Mouse (Mus musculus) lung, postnatal 0 days (tissue): ENCODE measurements around the gene Wdr77. TPM values are rescaled to one million over a fixed set of nuclear protein-coding genes. Genes with fewer than 3 reads are reported as not detected.
"Not testable (repeated sequence)": the region's sequence is repeated elsewhere in the genome, so short reads cannot be mapped to it uniquely, and the experiment has no call there.

Experiments used
- ATAC-seq: fragments of 200-750 bp; cut with Nextera tagmentation; 2 replicates; pipeline ENCODE4 v1.8.0; 2017; ENCODE audit warnings: moderate library complexity
- DNase-seq: peaks from one replicate; pipeline ENCODE4 v3.0.0-alpha.2; 2016; ENCODE audit warnings: low spot score
- H3K27ac ChIP-seq: fragments of 300-500 bp; sonication (generic); 2 replicates; pipeline ENCODE4 v1.5.1; 2014; ENCODE audit warnings: antibody characterized with exemption, mild to moderate bottlenecking, low read length, mixed read lengths
- H3K27me3 ChIP-seq: fragments of 300-500 bp; sonication (generic); replicated peaks from 2 replicates; pipeline ENCODE4 v1.6.1; 2014; ENCODE audit warnings: low read length, mixed read lengths; ENCODE audit not compliant: insufficient read depth
- H3K36me3 ChIP-seq: fragments of 300-500 bp; sonication (generic); 2 replicates; pipeline ENCODE4 v1.6.1; 2014; ENCODE audit warnings: low read length, mixed read lengths; ENCODE audit not compliant: insufficient read depth
- H3K4me1 ChIP-seq: fragments of 300-500 bp; sonication (generic); 2 replicates; pipeline ENCODE4 v1.6.1; 2014; ENCODE audit warnings: antibody characterized with exemption, low read depth, low read length, mixed read lengths; ENCODE audit not compliant: insufficient read depth
- H3K4me2 ChIP-seq: fragments of 300-500 bp; sonication (generic); replicated peaks from 2 replicates; pipeline ENCODE4 v1.6.1; 2014; ENCODE audit warnings: low read depth, mild to moderate bottlenecking, low read length, moderate library complexity, mixed read lengths
- H3K4me3 ChIP-seq: fragments of 300-500 bp; sonication (generic); 2 replicates; pipeline ENCODE4 v1.5.1; 2014; ENCODE audit warnings: low read depth, low read length
- H3K9ac ChIP-seq: fragments of 300-500 bp; sonication (generic); replicated peaks from 2 replicates; pipeline ENCODE4 v1.6.1; 2014; ENCODE audit warnings: low read depth, mild to moderate bottlenecking
- H3K9me3 ChIP-seq: fragments of 300-500 bp; sonication (generic); 2 replicates; pipeline ENCODE4 v1.6.1; 2016; ENCODE audit warnings: low read length, mixed read lengths
- CTCF ChIP-seq: IDR thresholded peaks from 2 replicates; pipeline ENCODE4 v1.5.1; 2016; ENCODE audit warnings: antibody characterized with exemption, mild to moderate bottlenecking
- EP300 ChIP-seq: IDR thresholded peaks from 2 replicates; pipeline ENCODE4 v1.6.1; 2016; ENCODE audit warnings: antibody characterized with exemption, mild to moderate bottlenecking, control low read depth
- WGBS: fragments of 180-500 bp; shearing (Covaris S2); extraction: QIAGEN DNeasy Blood & Tissue Kit; methylation state at CpG from one replicate; pipeline ENCODE4 v1.1.7; 2014; 5-methylcytosine and 5-hydroxymethylcytosine counted together
- polyA plus RNA-seq: library from polyadenylated mRNA; unstranded; fragments of >200 nt; fragmentation: Nextera tagmentation; extraction: Ambion mirVana; gene quantifications from 2 replicates; pipeline ENCODE4 v1.2.1, GENCODE M21; 2015

Wdr77 gene
- polyA plus RNA-seq, 1 experiment from 2014 or later, result 50.0 TPM

- peak; percentile 73 for DNase-seq
- no peak overlapping the region for H3K9ac ChIP-seq
- TF ChIP-seq CTCF (peak; percentile 72), EP300 (no peak)
- H3K9me3 ChIP-seq, result no peaks in the 10 kb centered on the region
- no peak for ATAC-seq
- H3K27me3 ChIP-seq, result no peaks in the 10 kb centered on the region
- no peak overlapping the region for H3K4me2 ChIP-seq
- no peaks in the 10 kb centered on the region for H3K4me1 ChIP-seq
- no peaks in the 10 kb centered on the region for H3K36me3 ChIP-seq
- H3K27ac ChIP-seq, result no peak overlapping the region
- WGBS, result 22% methylated on average over 4 of the region's 4 CpGs
- H3K4me3 ChIP-seq, result no peak overlapping the region
Observed at GRCm38 (mm10) chr3:105991653-105992283, 32.6 kb downstream of the Wdr77 start.

GRCm38 (mm10) chr3:105994730-105995129, 35.6 kb downstream of the Wdr77 start:
- Histone ChIP-seq H3K9ac (no peak overlapping the region), H3K27ac (no peak overlapping the region), H3K4me1 (no peaks in the 10 kb centered on the region), H3K4me2 (no peak overlapping the region), H3K27me3 (no peaks in the 10 kb centered on the region), H3K36me3 (no peaks in the 10 kb centered on the region), H3K4me3 (no peak overlapping the region), H3K9me3 (no peaks in the 10 kb centered on the region)
- WGBS, result 62% methylated on average over 2 of the region's 2 CpGs
- no peak for TF ChIP-seq CTCF
- no peak for TF ChIP-seq EP300
- no peak for ATAC-seq
- no peak for DNase-seq

DNA sequence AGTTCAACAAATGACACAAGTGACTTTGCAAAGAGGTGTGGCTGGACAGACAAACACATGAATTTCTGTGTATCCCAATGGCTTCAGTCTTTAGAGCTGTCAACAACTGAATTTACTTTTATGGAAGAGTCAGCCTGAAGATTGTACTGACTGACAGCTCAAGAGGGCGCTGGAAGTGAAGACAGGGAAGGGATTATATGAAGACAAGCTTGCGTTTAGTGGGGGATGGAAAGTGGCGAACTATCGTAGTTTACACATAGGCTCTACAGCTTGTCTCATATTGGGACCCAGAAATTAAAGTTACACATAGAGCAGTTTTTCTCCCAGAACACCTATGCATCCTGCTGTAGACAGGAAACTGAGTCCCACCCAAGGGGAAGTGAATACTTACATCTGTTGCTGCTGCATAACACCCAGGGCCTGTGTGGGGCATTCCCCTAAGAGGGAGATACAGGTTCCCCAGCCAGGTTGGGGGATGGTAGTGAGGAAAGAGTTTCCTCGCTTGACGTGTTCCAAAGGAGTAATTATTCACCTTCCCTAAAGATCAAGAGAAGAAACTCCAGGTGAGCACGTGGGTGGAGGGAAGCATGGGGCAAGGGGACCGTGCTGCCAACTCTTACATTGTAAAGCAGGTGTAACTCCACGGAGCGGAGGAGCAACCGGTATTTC, 41.7 kb downstream of the Wdr77 start:
- TF ChIP-seq CTCF, result no peak
- WGBS, result 20% methylated on average over 11 of the region's 11 CpGs
- no peak overlapping the region for H3K4me3 ChIP-seq
- no peak overlapping the region for H3K9ac ChIP-seq
- H3K9me3 ChIP-seq, result no peaks in the 10 kb centered on the region
- no peak overlapping the region for H3K27ac ChIP-seq
- H3K36me3 ChIP-seq, result no peaks in the 10 kb centered on the region
- H3K4me1 ChIP-seq, result no peaks in the 10 kb centered on the region
- H3K4me2 ChIP-seq, result no peak overlapping the region
- no peaks in the 10 kb centered on the region for H3K27me3 ChIP-seq
- ATAC-seq (peak; percentile 11; the same call in 1 of the 2 replicates), DNase-seq (no peak)

DNA sequence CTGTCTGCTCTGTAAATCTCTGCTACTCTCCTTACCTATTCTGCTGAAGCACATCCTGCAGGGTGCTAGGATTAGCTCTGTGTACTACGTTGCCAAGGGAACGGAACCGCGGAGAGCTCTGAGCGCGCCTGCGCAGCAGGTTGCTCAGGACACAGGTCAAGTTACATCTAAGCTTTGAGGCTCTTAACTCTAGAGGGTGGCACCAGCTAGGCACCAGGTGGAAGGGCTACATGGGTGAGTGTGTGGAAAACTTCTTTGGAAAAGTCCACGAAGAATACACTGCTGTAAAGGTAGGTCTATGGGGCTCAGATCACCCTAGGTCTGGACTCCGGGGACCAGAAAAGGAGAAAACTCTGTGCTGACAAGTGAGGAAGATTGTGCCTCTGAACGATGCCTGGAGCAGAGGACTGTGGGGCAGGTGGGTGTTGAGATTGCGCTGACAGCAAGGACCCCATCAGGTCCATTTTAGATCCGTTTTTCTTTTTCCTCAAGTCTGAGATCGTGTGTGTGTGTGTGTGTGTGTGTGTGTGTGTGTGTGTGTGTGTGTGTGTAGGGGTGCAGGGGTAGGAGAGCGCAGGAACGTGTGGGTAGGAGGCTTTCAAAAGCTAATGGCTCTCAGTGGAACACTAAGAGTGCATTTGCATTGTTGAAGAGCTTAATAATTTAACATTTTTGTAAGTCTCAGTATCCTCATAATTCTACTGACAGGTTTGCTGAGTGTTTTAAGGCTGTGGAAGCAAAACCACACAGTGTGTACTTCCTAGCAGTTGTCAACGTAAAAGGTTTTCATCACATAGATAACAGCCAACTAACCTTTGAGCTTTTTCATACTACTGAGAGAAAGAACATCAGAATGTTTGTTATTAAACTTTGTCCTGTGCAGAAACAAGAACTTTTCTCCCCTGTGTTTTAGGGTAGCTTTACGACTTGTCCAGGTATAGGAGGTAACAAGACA, 42.5 kb downstream of the Wdr77 start:
- Histone ChIP-seq H3K9me3 (no peaks in the 10 kb centered on the region), H3K4me1 (no peaks in the 10 kb centered on the region), H3K36me3 (no peaks in the 10 kb centered on the region), H3K27ac (no peak overlapping the region), H3K9ac (no peak overlapping the region), H3K27me3 (no peaks in the 10 kb centered on the region), H3K4me3 (no peak overlapping the region), H3K4me2 (no peak overlapping the region)
- ATAC-seq, result peak; percentile 93
- 21% methylated on average over 17 of the region's 17 CpGs for WGBS
- no peak for TF ChIP-seq CTCF
- TF ChIP-seq EP300, result no peak
- peak; percentile 75 for DNase-seq

GRCm38 (mm10) chr3:106003360-106003759, 44.2 kb downstream of the Wdr77 start:
- H3K4me2 ChIP-seq, ATAC-seq: not testable (repeated sequence)
- WGBS, result 55% methylated on average over 10 of the region's 10 CpGs

GRCm38 (mm10) chr3:106014546-106014945, 55.4 kb downstream of the Wdr77 start, which contains the start of gene Pifo:
Gene Pifo (minus strand): TSS chr3:106014646.
- Histone ChIP-seq H3K4me1 (no peaks in the 10 kb centered on the region), H3K9me3 (no peaks in the 10 kb centered on the region), H3K27ac (no peak within 1 kb of the TSS), H3K4me3 (no peak within 1 kb of the TSS), H3K4me2 (no peak within 1 kb of the TSS), H3K27me3 (no peaks in the 10 kb centered on the region), H3K36me3 (no peaks in the 10 kb centered on the region), H3K9ac (no peak within 1 kb of the TSS)
- no peak for TF ChIP-seq CTCF
- no peak for TF ChIP-seq EP300
- DNase-seq (no peak), ATAC-seq (no peak)
- 91% methylated on average over 2 of the region's 2 CpGs for WGBS

More at GRCm38 (mm10) chr3:106003360-106003759, 44.2 kb downstream of the Wdr77 start:
- H3K36me3 ChIP-seq, H3K27me3 ChIP-seq, H3K9me3 ChIP-seq, H3K9ac ChIP-seq, H3K4me1 ChIP-seq, H3K4me3 ChIP-seq, H3K27ac ChIP-seq, DNase-seq: not testable (repeated sequence)

Other genes with a start within 250 kb of the Wdr77 start
- 166 and 190 TPM in 2 replicates for gene Rap1a, start 158.0 kb upstream of the Wdr77 start, polyA plus RNA-seq
- 0.82 and 0.89 TPM in 2 replicates for gene Adora3, start 88.5 kb upstream of the Wdr77 start, polyA plus RNA-seq
- 1.5 and 1.6 TPM in 2 replicates for gene Tmigd3, start 88.5 kb upstream of the Wdr77 start, polyA plus RNA-seq
- gene I830077J02Rik, start 26.7 kb upstream of the Wdr77 start, polyA plus RNA-seq, result 1.2 and 1.9 TPM in 2 replicates
- 352 and 364 TPM in 2 replicates for gene Atp5f1, start 730 bp downstream of the Wdr77 start, polyA plus RNA-seq
- 0.95 and 1.0 TPM in 2 replicates for gene Ovgp1, start 14.3 kb downstream of the Wdr77 start, polyA plus RNA-seq
- 18.5 and 23.0 TPM in 2 replicates for gene Pifo, start 55.3 kb downstream of the Wdr77 start, polyA plus RNA-seq
- 0.20 and 0.30 TPM in 2 replicates for gene Chil5, start 73.4 kb downstream of the Wdr77 start, polyA plus RNA-seq
- gene Chia1, start 153.9 kb downstream of the Wdr77 start, polyA plus RNA-seq, result 47.1 and 69.6 TPM in 2 replicates
- gene Chil3, start 208.2 kb downstream of the Wdr77 start, polyA plus RNA-seq, result 19.2 and 19.4 TPM in 2 replicates